Mouse (Mus musculus) lung, embryonic 14.5 days (tissue): Measurements from ENCODE around the gene Meis3. TPM values are rescaled to one million over a fixed set of nuclear protein-coding genes. Genes with fewer than 3 reads are reported as not detected.

Source experiments
- ATAC-seq: fragments of 200-750 bp; cut with Nextera tagmentation; 2 replicates; pipeline ENCODE4 v1.8.0; 2017; ENCODE audit warnings: mild to moderate bottlenecking, moderate TSS enrichment, moderate library complexity; ENCODE audit not compliant: insufficient read depth
- DNase-seq: peaks from one replicate; pipeline ENCODE4 v3.0.0-alpha.2; 2015
- H3K27ac ChIP-seq: fragments of 300-500 bp; sonication (generic); 2 replicates; pipeline ENCODE4 v1.5.1; 2014; ENCODE audit warnings: low read depth, mild to moderate bottlenecking, moderate library complexity
- H3K27me3 ChIP-seq: fragments of 300-500 bp; sonication (generic); 2 replicates; pipeline ENCODE4 v1.6.1; 2014; ENCODE audit warnings: low read length, control low read depth; ENCODE audit not compliant: insufficient read depth
- H3K36me3 ChIP-seq: fragments of 300-500 bp; sonication (generic); 2 replicates; pipeline ENCODE4 v1.6.1; 2014; ENCODE audit warnings: control low read depth; ENCODE audit not compliant: insufficient read depth
- H3K4me1 ChIP-seq: fragments of 300-500 bp; sonication (generic); 2 replicates; pipeline ENCODE4 v1.6.1; 2014; ENCODE audit warnings: antibody characterized with exemption, control low read depth; ENCODE audit not compliant: insufficient read depth
- H3K4me2 ChIP-seq: fragments of 300-500 bp; sonication (generic); 2 replicates; pipeline ENCODE4 v1.6.1; 2014; ENCODE audit warnings: mild to moderate bottlenecking
- H3K4me3 ChIP-seq: fragments of 300-500 bp; sonication (generic); 2 replicates; pipeline ENCODE4 v1.5.1; 2014; ENCODE audit warnings: low read depth, low read length
- H3K9ac ChIP-seq: fragments of 300-500 bp; sonication (generic); 2 replicates; pipeline ENCODE4 v1.6.1; 2014
- H3K9me3 ChIP-seq: fragments of 300-500 bp; sonication (generic); 2 replicates; pipeline ENCODE4 v1.6.1; 2016; ENCODE audit warnings: low read depth, low read length, control low read depth
- CTCF ChIP-seq: IDR thresholded peaks from 2 replicates; pipeline ENCODE4 v1.5.1; 2016; ENCODE audit warnings: antibody characterized with exemption, low read depth
- WGBS: fragments of 180-500 bp; shearing (Covaris S2); extraction: QIAGEN DNeasy Blood & Tissue Kit; methylation state at CpG from one replicate; pipeline ENCODE4 v1.1.7; 2014; 5-methylcytosine and 5-hydroxymethylcytosine counted together
- polyA plus RNA-seq: library from polyadenylated mRNA; unstranded; fragments of >200 nt; fragmentation: Nextera tagmentation; extraction: Ambion mirVana; gene quantifications from 2 replicates; pipeline ENCODE4 v1.2.1, GENCODE M21; 2014

The Meis3 gene
- polyA plus RNA-seq, 1 experiment from 2014 or later = 24.9 TPM

DNA sequence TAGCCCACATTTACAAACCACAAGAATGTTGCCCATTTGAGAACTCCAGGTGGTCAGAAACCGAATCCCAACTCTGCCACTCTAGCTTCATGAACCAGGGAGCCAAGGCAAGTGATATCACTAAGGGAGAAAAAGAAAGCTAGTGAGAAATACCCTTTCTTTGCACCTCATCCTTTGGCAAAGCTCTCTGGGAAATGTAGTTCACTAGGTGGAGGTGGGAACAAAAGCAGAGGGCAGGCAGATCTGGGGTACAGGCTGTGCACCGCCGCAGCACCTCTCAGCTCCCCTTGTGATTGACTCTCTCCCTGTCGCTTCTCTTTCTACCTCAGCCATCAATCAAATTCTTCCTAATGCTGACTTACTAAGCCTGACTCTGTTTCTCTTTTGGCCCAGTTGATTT is 3.2 kb downstream of the Meis3 start:
- H3K27me3 ChIP-seq = no peaks in the 10 kb centered on the region
- no peak overlapping the region for H3K27ac ChIP-seq
- WGBS = 74% methylated on average over 4 of the region's 4 CpGs
- no peaks in the 10 kb centered on the region for H3K4me1 ChIP-seq
- H3K9ac ChIP-seq = no peak overlapping the region
- no peak overlapping the region for H3K4me3 ChIP-seq
- H3K4me2 ChIP-seq = no peak overlapping the region
- H3K36me3 ChIP-seq = no peaks in the 10 kb centered on the region
- no peak for ATAC-seq
- TF ChIP-seq CTCF = no peak
- no peak for DNase-seq
- H3K9me3 ChIP-seq = no peaks in the 10 kb centered on the region

GRCm38 (mm10) chr7:16183663-16184062 is 8.8 kb downstream of the Meis3 start:
- no peaks in the 10 kb centered on the region for H3K4me1 ChIP-seq
- H3K27me3 ChIP-seq = no peaks in the 10 kb centered on the region
- H3K4me3 ChIP-seq = no peak overlapping the region
- H3K9ac ChIP-seq = no peak overlapping the region
- WGBS = 22% methylated on average over 8 of the region's 8 CpGs
- ATAC-seq (no peak), DNase-seq (peak; percentile 82)
- H3K27ac ChIP-seq = no peak overlapping the region
- TF ChIP-seq CTCF = no peak
- H3K4me2 ChIP-seq = no peak overlapping the region
- no peaks in the 10 kb centered on the region for H3K9me3 ChIP-seq
- H3K36me3 ChIP-seq = no peaks in the 10 kb centered on the region

- no peak for ATAC-seq
- 75% methylated on average over 8 of the region's 8 CpGs for WGBS
- H3K36me3 ChIP-seq = no peaks in the 10 kb centered on the region
Observed at GRCm38 (mm10) chr7:16187494-16187893, 12.6 kb downstream of the Meis3 start.

GRCm38 (mm10) chr7:16192315-16192714 is 17.4 kb downstream of the Meis3 start:
- peak; percentile 90 for DNase-seq
- no peak overlapping the region for H3K27ac ChIP-seq
- peaks cover 5% of the 10 kb centered on the region; the same call in 1 of the 2 replicates for H3K36me3 ChIP-seq
- no peak overlapping the region for H3K4me2 ChIP-seq
- H3K9me3 ChIP-seq = no peaks in the 10 kb centered on the region
- ATAC-seq = no peak; the same call in 1 of the 2 replicates
- 17% methylated on average over 5 of the region's 5 CpGs for whole genome bisulfite sequencing
- no peaks in the 10 kb centered on the region for H3K27me3 ChIP-seq
- H3K4me3 ChIP-seq = no peak overlapping the region
- no peak overlapping the region for H3K9ac ChIP-seq
- TF ChIP-seq CTCF = peak; percentile 74
- H3K4me1 ChIP-seq = no peaks in the 10 kb centered on the region

More at GRCm38 (mm10) chr7:16187494-16187893, 12.6 kb downstream of the Meis3 start:
- Histone ChIP-seq H3K9me3 (no peaks in the 10 kb centered on the region), H3K27ac (no peak overlapping the region), H3K4me1 (no peaks in the 10 kb centered on the region), H3K27me3 (no peaks in the 10 kb centered on the region), H3K4me2 (no peak overlapping the region), H3K9ac (no peak overlapping the region), H3K4me3 (no peak overlapping the region)
- no peak for DNase-seq
- no peak for TF ChIP-seq CTCF

DNA sequence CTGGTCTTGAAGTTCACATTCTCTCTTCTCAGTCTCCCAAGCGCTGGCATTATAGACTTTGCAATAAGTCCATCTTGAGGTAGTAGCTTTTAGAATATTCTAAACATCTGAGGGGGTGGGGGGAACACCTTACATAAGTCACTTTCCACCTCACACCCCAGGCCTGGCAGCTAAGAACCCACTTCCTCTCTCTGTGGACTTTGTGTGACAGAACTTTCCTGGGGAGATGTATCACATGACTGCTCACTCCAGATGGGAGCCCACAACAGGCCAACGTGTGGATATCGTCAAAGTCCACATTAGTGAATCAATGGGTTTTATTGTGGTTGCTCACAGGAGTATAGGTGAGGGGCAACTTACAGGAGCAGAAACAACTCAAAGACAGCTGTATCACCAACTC is 18.8 kb downstream of the Meis3 start:
- no peak overlapping the region for H3K9ac ChIP-seq
- H3K9me3 ChIP-seq = no peaks in the 10 kb centered on the region
- no peaks in the 10 kb centered on the region for H3K4me1 ChIP-seq
- H3K4me3 ChIP-seq = no peak overlapping the region
- no peak overlapping the region for H3K4me2 ChIP-seq
- H3K36me3 ChIP-seq = peaks cover 19% of the 10 kb centered on the region
- DNase-seq (no peak), ATAC-seq (no peak)
- H3K27ac ChIP-seq = no peak overlapping the region
- no peaks in the 10 kb centered on the region for H3K27me3 ChIP-seq
- no peak for TF ChIP-seq CTCF
- 69% methylated on average over 3 of the region's 3 CpGs for WGBS

DNA sequence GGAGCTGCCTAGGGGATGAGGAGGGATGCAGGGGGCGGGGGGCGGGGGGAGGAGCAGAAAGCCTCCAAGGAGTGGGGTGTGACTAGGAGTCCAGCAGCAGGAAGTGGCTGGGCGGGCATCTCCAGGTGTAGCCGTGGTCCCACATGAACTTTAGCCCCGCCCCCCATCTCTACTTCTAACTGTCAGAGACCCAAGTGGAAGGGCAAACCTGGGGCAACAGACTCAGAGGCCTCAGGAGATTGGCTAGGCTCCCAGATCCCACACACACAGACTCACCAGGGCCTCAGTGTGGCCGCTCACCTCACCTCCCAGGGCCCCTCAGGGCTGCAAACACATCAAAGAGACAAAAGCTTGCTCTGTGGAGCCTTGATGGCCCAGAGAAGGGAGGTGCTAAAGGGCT is 21.7 kb downstream of the Meis3 start:
- Histone ChIP-seq H3K4me1 (no peaks in the 10 kb centered on the region), H3K9ac (no peak overlapping the region), H3K27ac (no peak overlapping the region), H3K36me3 (peaks cover 25% of the 10 kb centered on the region), H3K27me3 (no peaks in the 10 kb centered on the region), H3K4me2 (no peak overlapping the region), H3K9me3 (no peaks in the 10 kb centered on the region), H3K4me3 (no peak overlapping the region)
- DNase-seq (no peak), ATAC-seq (no peak)
- 38% methylated on average over 6 of the region's 6 CpGs for WGBS
- TF ChIP-seq CTCF = no peak

DNA sequence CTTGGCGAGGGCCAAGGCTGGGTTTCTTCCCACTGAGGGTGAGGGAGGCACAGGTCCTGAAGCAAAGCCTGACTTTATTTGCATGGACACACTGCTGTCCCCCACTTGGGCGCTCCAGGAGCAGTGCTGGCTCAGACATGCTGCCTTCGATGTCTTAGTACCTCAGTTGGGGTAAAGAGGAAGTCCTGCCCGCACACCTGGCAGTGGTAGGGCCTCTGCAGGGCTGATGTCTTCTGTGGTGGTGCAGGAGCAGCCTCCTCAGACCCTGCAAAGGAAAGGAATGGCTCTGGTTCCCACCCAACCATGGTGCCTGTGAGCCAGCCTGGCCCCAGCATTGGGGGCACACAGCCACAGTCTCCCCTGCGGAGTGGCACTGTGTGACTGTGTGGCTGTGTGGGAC is 22.3 kb downstream of the Meis3 start:
- DNase-seq = no peak
- no peaks in the 10 kb centered on the region for H3K27me3 ChIP-seq
- H3K27ac ChIP-seq = no peak overlapping the region
- H3K36me3 ChIP-seq = peaks cover 27% of the 10 kb centered on the region
- H3K4me1 ChIP-seq = no peaks in the 10 kb centered on the region
- no peak overlapping the region for H3K9ac ChIP-seq
- WGBS = 59% methylated on average over 5 of the region's 5 CpGs
- no peak overlapping the region for H3K4me2 ChIP-seq
- H3K4me3 ChIP-seq = no peak overlapping the region
- TF ChIP-seq CTCF = no peak
- no peaks in the 10 kb centered on the region for H3K9me3 ChIP-seq
- ATAC-seq = no peak; the same call in 1 of the 2 replicates

- Histone ChIP-seq H3K4me1 (no peaks in the 10 kb centered on the region), H3K4me3 (no peak overlapping the region), H3K4me2 (no peak overlapping the region), H3K36me3 (peaks cover 39% of the 10 kb centered on the region), H3K9me3 (no peaks in the 10 kb centered on the region), H3K27ac (no peak overlapping the region), H3K27me3 (no peaks in the 10 kb centered on the region), H3K9ac (no peak overlapping the region)
- no peak for DNase-seq
- no peak for TF ChIP-seq CTCF
- 86% methylated on average over 11 of the region's 11 CpGs for WGBS
- ATAC-seq = no peak
Observed at GRCm38 (mm10) chr7:16198540-16198939, 23.6 kb downstream of the Meis3 start.
